Mouse (Mus musculus) testis, adult 2 months (tissue): Measurements from ENCODE around the gene Mptx2.

ENCODE experiments used
- CTCF ChIP-seq: fragments of 200-500 bp; IDR thresholded peaks from 2 replicates; pipeline ENCODE4 v1.5.1; 2012; ENCODE audit warnings: low read depth, mild to moderate bottlenecking, inconsistent platforms, low read length, moderate library complexity; ENCODE audit not compliant: control insufficient read depth, insufficient read depth, insufficient replicate concordance
- POLR2A ChIP-seq: fragments of 200-500 bp; IDR thresholded peaks from 2 replicates; pipeline ENCODE4 v1.6.1; 2012; ENCODE audit warnings: low read depth, mild to moderate bottlenecking, inconsistent platforms, low read length, moderate library complexity; ENCODE audit not compliant: control insufficient read depth

- TF ChIP-seq CTCF, result peak; percentile 26; the same call in 1 of the 2 replicates
- no peak for TF ChIP-seq POLR2A
These were observed 46.4 kb upstream of the Mptx2 start for GRCm38 (mm10) chr1:173323839-173324585.
